13 mouse cellular contexts compared by ENCODE assay signal in the genomic region with DNA sequence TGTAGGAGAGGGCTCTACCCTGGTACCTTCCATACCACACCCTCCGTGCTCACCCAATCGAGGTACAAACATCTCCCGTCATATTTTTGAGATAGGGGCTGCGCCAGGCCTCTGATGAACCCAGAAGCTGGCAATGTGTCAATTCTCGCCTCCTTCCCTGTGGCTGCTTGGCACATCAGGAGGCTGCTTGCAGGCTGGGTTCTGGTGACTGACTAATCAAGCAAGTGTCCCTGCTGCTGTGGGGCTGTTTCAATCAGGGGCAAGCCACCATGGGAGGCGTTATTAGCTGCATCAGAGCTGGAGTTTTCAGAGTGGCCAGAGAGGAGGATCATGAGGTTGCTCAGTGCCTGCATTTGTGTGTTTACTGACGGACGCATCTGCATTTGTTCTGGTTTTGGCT.
A peak's percentile ranks its signal among the peaks of the same experiment; 100 is the strongest.
DNase-seq lines count a peak whose midpoint lies in the region; ATAC-seq lines count a peak whose summit lies in the region.
"Had no signal": no experiment of that assay in that cellular context is flagged by ENCODE, and none has a peak within 500 bp of the region (broad histone marks: within the 10 kb centered on the region; RNA-seq: fewer than 3 reads in every experiment).

No protein-coding gene starts in this region.

- no peak overlapping the region for H3K27ac ChIP-seq in heart, embryonic 10.5 days
- peak overlapping the region; percentile 86 for H3K27ac ChIP-seq in hindbrain, embryonic 10.5 days
- peak overlapping the region; percentile 46 for H3K27ac ChIP-seq in midbrain, embryonic 12.5 days (replicated peaks)
- no peak overlapping the region for H3K27ac ChIP-seq in liver, embryonic 11.5 days (ENCODE audit: low read depth, low read length)
- H3K27ac ChIP-seq: gastrocnemius, adult 2 months; layer of hippocampus, adult 2 months; liver, embryonic 14.5 days had no signal

- no peak overlapping the region for H3K4me3 ChIP-seq in heart, embryonic 10.5 days
- H3K4me3 ChIP-seq in hindbrain, embryonic 10.5 days, result no peak overlapping the region
- H3K4me3 ChIP-seq in midbrain, embryonic 12.5 days, result no peak overlapping the region
- H3K4me3 ChIP-seq in liver, embryonic 11.5 days (ENCODE audit: low read depth, low read length), result no peak overlapping the region
- H3K4me3 ChIP-seq: gastrocnemius, adult 2 months; layer of hippocampus, adult 2 months; myocyte had no signal

- peaks cover 23% of the 10 kb centered on the region for H3K36me3 ChIP-seq in heart, embryonic 10.5 days
- H3K36me3 ChIP-seq in hindbrain, embryonic 10.5 days, result peaks cover 54% of the 10 kb centered on the region
- H3K36me3 ChIP-seq in midbrain, embryonic 12.5 days, result peaks cover 18% of the 10 kb centered on the region
- H3K36me3 ChIP-seq in liver, embryonic 11.5 days (ENCODE audit: control insufficient read depth, insufficient read depth, low read length), result no peaks in the 10 kb centered on the region; the same call in 1 of the 2 replicates

- H3K4me1 ChIP-seq in heart, embryonic 10.5 days, result peaks cover 50% of the 10 kb centered on the region
- H3K4me1 ChIP-seq in hindbrain, embryonic 10.5 days (replicated peaks), result peaks cover 79% of the 10 kb centered on the region
- H3K4me1 ChIP-seq in midbrain, embryonic 12.5 days, result peaks cover 70% of the 10 kb centered on the region
- 0 out of 2 replicates have a peak, but pooled peaks cover 4% of the 10 kb centered on the region for H3K4me1 ChIP-seq in liver, embryonic 11.5 days (replicated peaks; ENCODE audit: control insufficient read depth, insufficient read depth, low read length)

- no peak overlapping the region for H3K9ac ChIP-seq in midbrain, embryonic 12.5 days (replicated peaks)
- no peak overlapping the region for H3K9ac ChIP-seq in liver, embryonic 11.5 days (ENCODE audit: low read depth, low read length)
- H3K9ac ChIP-seq: liver, embryonic 14.5 days had no signal

- H3K27me3 ChIP-seq in heart, embryonic 10.5 days (ENCODE audit: insufficient read depth, poor library complexity, severe bottlenecking), result no peaks in the 10 kb centered on the region
- no peaks in the 10 kb centered on the region for H3K27me3 ChIP-seq in hindbrain, embryonic 10.5 days (ENCODE audit: insufficient read depth, poor library complexity, severe bottlenecking)
- no peaks in the 10 kb centered on the region for H3K27me3 ChIP-seq in midbrain, embryonic 12.5 days
- H3K27me3 ChIP-seq in liver, embryonic 11.5 days (replicated peaks; ENCODE audit: control insufficient read depth, insufficient read depth, low read length), result no peaks in the 10 kb centered on the region

- DNase-seq in heart, adult 11 months, result peak; percentile 87
- no peak for DNase-seq in heart, embryonic 10.5 days (ENCODE audit: low spot score)
- DNase-seq in MN1 (ENCODE audit: low spot score), result peak; percentile 74
- no peak for DNase-seq in hindbrain, embryonic 10.5 days (ENCODE audit: low spot score)
- no peak for DNase-seq in liver, embryonic 11.5 days (ENCODE audit: low spot score)
- DNase-seq in adrenal gland, postnatal 4 days (ENCODE audit: low spot score in 2 of 2), result no peak
- DNase-seq: gastrocnemius, adult 2 months; thymus, adult 18-20 months had no signal

- no peak for ATAC-seq in midbrain, embryonic 12.5 days (ENCODE audit: low FRiP score, low read depth)
- ATAC-seq in liver, embryonic 11.5 days (replicated peaks; ENCODE audit: low FRiP score), result no peak
- ATAC-seq: activated CD4-positive, CD25-positive, alpha-beta regulatory T cell, adult 4 months had no signal

- H3K4me2 ChIP-seq in midbrain, embryonic 12.5 days (replicated peaks), result no peak overlapping the region
- H3K4me2 ChIP-seq in liver, embryonic 11.5 days, result no peak overlapping the region

- WGBS in heart, embryonic 10.5 days, result 92% methylated on average over 8 of the region's 8 CpGs
- WGBS in hindbrain, embryonic 10.5 days, result 88% methylated on average over 8 of the region's 8 CpGs
- WGBS in midbrain, embryonic 12.5 days, result 89% methylated on average over 8 of the region's 8 CpGs
- WGBS in liver, embryonic 11.5 days, result 90% methylated on average over 8 of the region's 8 CpGs

- H3K9me3 ChIP-seq in heart, embryonic 10.5 days, result no peaks in the 10 kb centered on the region
- H3K9me3 ChIP-seq in hindbrain, embryonic 10.5 days, result no peaks in the 10 kb centered on the region
- H3K9me3 ChIP-seq in midbrain, embryonic 12.5 days, result no peaks in the 10 kb centered on the region
- no peaks in the 10 kb centered on the region for H3K9me3 ChIP-seq in liver, embryonic 11.5 days (ENCODE audit: control insufficient read depth, low read length)

Comparison
In these comparisons a context has a peak if more than half of its experiments do, and no peak if none do; other contexts are left out.
1. DNase-seq: peak in heart, adult 11 months (single experiment) and MN1 (single experiment); none in heart, embryonic 10.5 days (single experiment), hindbrain, embryonic 10.5 days (single experiment), liver, embryonic 11.5 days (single experiment) and adrenal gland, postnatal 4 days (0 of 2).
2. H3K27ac ChIP-seq: peak in hindbrain, embryonic 10.5 days (single experiment) and midbrain, embryonic 12.5 days (single experiment); none in heart, embryonic 10.5 days (single experiment) and liver, embryonic 11.5 days (single experiment).